ENCODE assay signal across 10 mouse cellular contexts in the genomic region with DNA sequence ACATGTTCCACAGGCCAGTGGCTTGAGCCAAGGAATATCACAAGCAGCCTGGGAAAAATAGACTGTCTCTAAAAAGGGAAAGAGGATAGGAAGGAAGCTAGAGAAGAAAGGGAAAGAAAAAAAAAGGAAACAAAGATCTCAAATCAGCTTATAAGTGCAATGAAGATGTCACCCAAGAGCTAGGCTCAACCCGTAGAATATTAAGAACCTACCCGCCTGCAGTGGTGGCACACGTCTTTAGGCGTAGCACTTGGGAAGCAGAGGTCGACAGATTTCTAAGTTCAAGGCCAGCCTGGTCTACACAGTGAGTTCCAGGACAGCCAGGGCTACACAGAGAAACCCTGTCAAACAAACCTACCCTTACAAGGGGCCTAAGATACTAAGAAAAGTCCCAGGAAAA. TPM values are rescaled to one million over a fixed set of nuclear protein-coding genes. Genes with fewer than 3 reads are reported as not detected.
DNase-seq lines count a peak whose midpoint lies in the region; ATAC-seq and TF ChIP-seq lines count a peak whose summit lies in the region.
"Had no signal": no experiment of that assay in that cellular context is flagged by ENCODE, and none has a peak within 500 bp of the region (broad histone marks: within the 10 kb centered on the region; RNA-seq: fewer than 3 reads in every experiment).

No protein-coding gene starts in this region.

- no peaks in the 10 kb centered on the region; the same call in 1 of the 2 replicates for H3K36me3 ChIP-seq in heart, embryonic 15.5 days
- H3K36me3 ChIP-seq in G1E (replicated peaks) = peaks cover 24% of the 10 kb centered on the region
- H3K36me3 ChIP-seq in hindbrain, embryonic 15.5 days = no peaks in the 10 kb centered on the region
- H3K36me3 ChIP-seq in midbrain, embryonic 11.5 days (ENCODE audit: control insufficient read depth, insufficient read depth, low read length) = no peaks in the 10 kb centered on the region

- peaks cover 16% of the 10 kb centered on the region for H3K4me1 ChIP-seq in heart, embryonic 15.5 days (replicated peaks)
- peaks cover 37% of the 10 kb centered on the region for H3K4me1 ChIP-seq in G1E (ENCODE audit: insufficient read depth, low read depth, low read length)
- peaks cover 25% of the 10 kb centered on the region for H3K4me1 ChIP-seq in hindbrain, embryonic 15.5 days (replicated peaks)
- peaks cover 11% of the 10 kb centered on the region for H3K4me1 ChIP-seq in midbrain, embryonic 11.5 days (ENCODE audit: control insufficient read depth, insufficient read depth, low read length)

- no peaks in the 10 kb centered on the region for H3K27me3 ChIP-seq in heart, embryonic 15.5 days
- H3K27me3 ChIP-seq in G1E (ENCODE audit: insufficient read depth, low read length) = no peaks in the 10 kb centered on the region
- H3K27me3 ChIP-seq in hindbrain, embryonic 15.5 days = no peaks in the 10 kb centered on the region
- H3K27me3 ChIP-seq in midbrain, embryonic 11.5 days (ENCODE audit: control insufficient read depth, insufficient read depth, low read length) = no peaks in the 10 kb centered on the region

- no peaks in the 10 kb centered on the region for H3K9me3 ChIP-seq in heart, embryonic 15.5 days (replicated peaks)
- H3K9me3 ChIP-seq in G1E (replicated peaks) = no peaks in the 10 kb centered on the region
- no peaks in the 10 kb centered on the region for H3K9me3 ChIP-seq in hindbrain, embryonic 15.5 days
- H3K9me3 ChIP-seq in midbrain, embryonic 11.5 days (ENCODE audit: control insufficient read depth, low read length) = no peaks in the 10 kb centered on the region

- no peak overlapping the region for H3K9ac ChIP-seq in heart, embryonic 15.5 days
- H3K9ac ChIP-seq in hindbrain, embryonic 15.5 days = no peak overlapping the region
- no peak overlapping the region; the same call in 1 of the 2 replicates for H3K9ac ChIP-seq in midbrain, embryonic 11.5 days (ENCODE audit: low read length)

- WGBS in heart, embryonic 15.5 days = 84% methylated on average over 5 of the region's 5 CpGs
- 85% methylated on average over 5 of the region's 5 CpGs for WGBS in hindbrain, embryonic 15.5 days
- 84% methylated on average over 5 of the region's 5 CpGs for WGBS in midbrain, embryonic 11.5 days

- peak overlapping the region; percentile 76 for H3K4me2 ChIP-seq in heart, embryonic 15.5 days
- peak overlapping the region; percentile 78 for H3K4me2 ChIP-seq in hindbrain, embryonic 15.5 days
- peak overlapping the region; percentile 66; the same call in 1 of the 2 replicates for H3K4me2 ChIP-seq in midbrain, embryonic 11.5 days

- H3K4me3 ChIP-seq in heart, embryonic 15.5 days = no peak overlapping the region
- peak overlapping the region; percentile 82; the same call in 1 of the 2 replicates for H3K4me3 ChIP-seq in G1E (ENCODE audit: low read depth, low read length)
- peak overlapping the region; percentile 88; the same call in 1 of the 2 replicates for H3K4me3 ChIP-seq in hindbrain, embryonic 15.5 days
- H3K4me3 ChIP-seq in midbrain, embryonic 11.5 days (ENCODE audit: low read depth, low read length) = no peak overlapping the region

- H3K27ac ChIP-seq in heart, embryonic 15.5 days = no peak overlapping the region
- no peak overlapping the region for H3K27ac ChIP-seq in hindbrain, embryonic 15.5 days (replicated peaks)
- H3K27ac ChIP-seq in midbrain, embryonic 11.5 days (ENCODE audit: low read depth, low read length) = no peak overlapping the region

- DNase-seq in heart, adult 11 months = no peak
- DNase-seq in G1E (ENCODE audit: low spot score) = no peak
- no peak for DNase-seq in midbrain, embryonic 11.5 days (ENCODE audit: low spot score, missing footprints)
- no peak for DNase-seq in adipocyte (ENCODE audit: low spot score)
- DNase-seq in spleen, postnatal 14 days (ENCODE audit: low spot score in 2 of 2) = no peak
- no peak for DNase-seq in adrenal gland, postnatal 4 days (ENCODE audit: low spot score in 2 of 2)
- DNase-seq: heart, postnatal 36 days; retina, postnatal 1 day had no signal

- ATAC-seq in heart, embryonic 15.5 days (replicated peaks; ENCODE audit: insufficient number of reproducible peaks, insufficient read depth, low FRiP score, low read depth) = no peak
- ATAC-seq in G1E (ENCODE audit: extremely low read depth, insufficient number of reproducible peaks, low FRiP score, poor library complexity, severe bottlenecking) = no peak
- no peak for ATAC-seq in hindbrain, embryonic 15.5 days (ENCODE audit: low FRiP score, low read depth)
- ATAC-seq in midbrain, embryonic 11.5 days (ENCODE audit: low FRiP score) = no peak

- TF ChIP-seq CTCF in G1E (IDR thresholded peaks at IDR 0.05; ENCODE audit: low read depth, low read length) = no peak

RNA-seq across cellular contexts. Expression of a gene that starts 0.9 kb away (rescaled TPM):
- 14.7 and 20.8 TPM in 2 replicates for polyA plus RNA-seq in heart, embryonic 15.5 days (2015; fragmentation: Nextera tagmentation; extraction: Ambion mirVana)
- total RNA-seq in G1E (2014; fragmentation: Nextera tagmentation) (39.8 and 70.6 TPM in 2 replicates), G1E (2017) (36.8 and 37.4 TPM in 2 replicates)
- polyA plus RNA-seq in G1E (2012) = 11.7 and 11.8 TPM in 2 replicates
- polyA plus RNA-seq in hindbrain, embryonic 15.5 days (2015; fragmentation: Nextera tagmentation; extraction: Ambion mirVana) = 21.8 and 27.3 TPM in 2 replicates
- polyA plus RNA-seq in midbrain, embryonic 11.5 days (2014; fragmentation: Nextera tagmentation; extraction: Ambion mirVana) = 20.2 and 21.2 TPM in 2 replicates
- 10 to 100 TPM; 51.8 to 56.2 TPM for total RNA-seq in adrenal gland, postnatal 4 days (2021)

RNA-seq across cellular contexts. Expression of a gene that starts 19.7 kb away (rescaled TPM):
- polyA plus RNA-seq in heart, embryonic 15.5 days (2015; fragmentation: Nextera tagmentation; extraction: Ambion mirVana) = 3.6 and 6.8 TPM in 2 replicates
- total RNA-seq in G1E (2014; fragmentation: Nextera tagmentation) = 27.8 and 36.2 TPM in 2 replicates
- 21.8 and 24.3 TPM in 2 replicates for total RNA-seq in G1E (2017)
- 9.6 and 11.7 TPM in 2 replicates for polyA plus RNA-seq in G1E (2012)
- 6.9 and 7.1 TPM in 2 replicates for polyA plus RNA-seq in hindbrain, embryonic 15.5 days (2015; fragmentation: Nextera tagmentation; extraction: Ambion mirVana)
- 5.9 and 6.8 TPM in 2 replicates for polyA plus RNA-seq in midbrain, embryonic 11.5 days (2014; fragmentation: Nextera tagmentation; extraction: Ambion mirVana)
- 10 to 100 TPM; 35.8 to 37.6 TPM for total RNA-seq in adrenal gland, postnatal 4 days (2021)

RNA-seq across cellular contexts. Expression of a gene that starts 40.8 kb away (rescaled TPM):
- 89.6 and 103 TPM in 2 replicates for polyA plus RNA-seq in heart, embryonic 15.5 days (2015; fragmentation: Nextera tagmentation; extraction: Ambion mirVana)
- 110 and 119 TPM in 2 replicates for total RNA-seq in G1E (2014; fragmentation: Nextera tagmentation)
- 367 and 434 TPM in 2 replicates for total RNA-seq in G1E (2017)
- 39.8 and 133 TPM in 2 replicates for polyA plus RNA-seq in G1E (2012)
- polyA plus RNA-seq in hindbrain, embryonic 15.5 days (2015; fragmentation: Nextera tagmentation; extraction: Ambion mirVana) = 15.5 and 16.4 TPM in 2 replicates
- polyA plus RNA-seq in midbrain, embryonic 11.5 days (2014; fragmentation: Nextera tagmentation; extraction: Ambion mirVana) = 3.6 and 4.7 TPM in 2 replicates
- total RNA-seq in adrenal gland, postnatal 4 days (2021) = 10 to 100 TPM; 50.8 to 55.9 TPM

RNA-seq across cellular contexts. Expression of a gene that starts 41.6 kb away (rescaled TPM):
- 12.3 and 18.3 TPM in 2 replicates for polyA plus RNA-seq in heart, embryonic 15.5 days (2015; fragmentation: Nextera tagmentation; extraction: Ambion mirVana)
- total RNA-seq in G1E (2014; fragmentation: Nextera tagmentation) (44.7 and 52.9 TPM in 2 replicates), G1E (2017) (22.4 and 27.5 TPM in 2 replicates)
- polyA plus RNA-seq in G1E (2012) = 64.0 and 72.5 TPM in 2 replicates
- 18.9 and 21.2 TPM in 2 replicates for polyA plus RNA-seq in hindbrain, embryonic 15.5 days (2015; fragmentation: Nextera tagmentation; extraction: Ambion mirVana)
- 24.1 and 29.7 TPM in 2 replicates for polyA plus RNA-seq in midbrain, embryonic 11.5 days (2014; fragmentation: Nextera tagmentation; extraction: Ambion mirVana)
- total RNA-seq in adrenal gland, postnatal 4 days (2021) = 10 to 100 TPM; 76.5 to 81.4 TPM

Comparison
In these comparisons a context has a peak if more than half of its experiments do, and no peak if none do; other contexts are left out.
1. H3K4me3 ChIP-seq: peak in G1E (single experiment) and hindbrain, embryonic 15.5 days (single experiment); none in heart, embryonic 15.5 days (single experiment) and midbrain, embryonic 11.5 days (single experiment).
2. Peak in every context shown above with its lines, with median percentiles within 50 percentile points of each other: H3K4me2 ChIP-seq.